Mouse (Mus musculus) macrophage (primary cell): ENCODE data around the gene Ppef1. TPM values are rescaled to one million over a fixed set of nuclear protein-coding genes. Genes with fewer than 3 reads are reported as not detected.

ENCODE experiments used
- H3K27ac ChIP-seq: fragments of 350-480 bp; formaldehyde crosslinking; 2 replicates; pipeline ENCODE4 v1.9.0; 2021
- H3K36me3 ChIP-seq: fragments of 350-480 bp; formaldehyde crosslinking; 2 replicates; pipeline ENCODE4 v1.9.0; 2021; ENCODE audit errors: inconsistent target
- H3K4me3 ChIP-seq: fragments of 350-480 bp; formaldehyde crosslinking; 2 replicates; pipeline ENCODE4 v1.9.0; 2021; ENCODE audit errors: inconsistent target
- H3K79me2 ChIP-seq: fragments of 350-480 bp; formaldehyde crosslinking; 2 replicates; pipeline ENCODE4 v1.9.0; 2021; ENCODE audit errors: inconsistent target
- whole genome bisulfite sequencing: methylation state at CpG from one replicate; pipeline ENCODE4 v1.1.7; 2026; ENCODE audit warnings: inconsistent platforms; ENCODE audit not compliant: missing documents; 5-methylcytosine and 5-hydroxymethylcytosine counted together
- polyA plus RNA-seq: library from polyadenylated mRNA; stranded (reverse); fragments of 250-400 nt; gene quantifications from 3 replicates; pipeline ENCODE4 v1.2.4, GENCODE M21; 2018; ENCODE audit warnings: inconsistent platforms

The Ppef1 gene
- polyA plus RNA-seq, 1 experiment from 2014 or later, result not detected

DNA sequence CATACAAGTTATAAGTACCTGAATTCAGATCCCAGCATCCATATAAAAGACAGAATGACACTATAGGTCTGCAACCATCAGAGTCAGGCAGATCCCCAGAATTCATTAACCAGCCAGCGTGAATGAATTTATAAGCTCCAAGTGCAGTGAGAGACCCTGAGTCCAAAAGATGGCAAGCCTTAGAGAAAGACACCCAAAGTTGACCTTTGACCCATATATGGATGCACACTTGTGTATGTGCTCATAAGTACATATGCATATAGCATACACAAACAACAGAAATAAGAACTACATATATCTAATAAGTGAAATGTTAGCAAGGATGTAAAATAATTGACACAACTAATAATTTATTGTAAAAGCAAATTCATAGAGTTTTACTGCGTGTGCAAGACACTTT, 125.1 kb downstream of the Ppef1 start:
- Histone ChIP-seq H3K36me3 (no peaks in the 10 kb centered on the region), H3K4me3 (no peak overlapping the region), H3K27ac (no peak overlapping the region), H3K79me2 (no peaks in the 10 kb centered on the region)
- 92% methylated on average over 2 of the region's 2 CpGs for WGBS

DNA sequence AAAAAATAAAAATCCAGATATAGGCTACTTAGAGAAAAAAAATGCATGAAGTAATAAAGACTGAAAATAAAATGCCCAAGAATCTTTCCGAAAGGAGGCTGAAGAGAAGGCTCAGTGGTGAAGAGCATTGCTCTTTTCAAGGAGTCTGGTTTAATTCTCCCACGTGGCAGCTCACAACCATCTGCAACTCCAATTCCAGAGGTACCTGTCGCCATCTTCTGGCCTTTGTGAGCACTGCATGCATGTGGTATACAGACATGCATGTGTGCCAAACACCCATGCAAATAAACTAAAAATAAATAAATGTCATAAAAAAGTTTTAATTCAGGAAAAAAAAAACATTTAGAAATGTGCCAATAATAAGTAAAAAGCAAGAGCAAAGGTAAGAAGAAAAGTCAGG, 125.7 kb downstream of the Ppef1 start:
- WGBS, result 49% methylated on average over 3 of the region's 3 CpGs
- no peak overlapping the region for H3K4me3 ChIP-seq
- H3K36me3 ChIP-seq, result no peaks in the 10 kb centered on the region
- H3K27ac ChIP-seq, result no peak overlapping the region
- H3K79me2 ChIP-seq, result no peaks in the 10 kb centered on the region

DNA sequence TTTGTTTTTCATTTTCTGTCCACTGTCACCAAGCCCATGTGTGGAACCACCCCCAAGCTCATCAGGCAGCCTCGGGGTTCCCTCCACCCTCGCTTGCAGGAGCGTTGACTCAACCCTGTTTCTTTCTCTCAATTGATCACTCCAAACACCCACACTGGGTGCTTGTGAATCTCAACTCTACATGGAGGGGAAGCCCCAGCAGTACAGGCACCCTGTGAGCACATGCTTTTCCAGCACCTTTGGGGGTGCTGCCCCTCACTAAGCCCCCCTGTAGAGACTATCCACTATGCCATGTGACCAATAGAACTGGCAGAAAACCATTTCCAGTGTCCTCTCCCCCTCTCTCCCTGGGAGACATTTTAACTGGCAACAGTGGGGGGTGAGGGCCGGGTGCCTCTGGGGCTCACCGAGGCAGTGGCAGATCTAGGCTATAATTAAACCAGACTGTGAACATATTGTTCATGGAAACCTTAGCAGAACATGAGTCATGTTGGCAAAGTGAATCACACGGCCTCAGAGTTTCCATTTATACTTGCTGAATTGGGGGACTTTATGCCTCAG, 131.5 kb downstream of the Ppef1 start:
- Histone ChIP-seq H3K79me2 (no peaks in the 10 kb centered on the region), H3K4me3 (no peak overlapping the region), H3K36me3 (no peaks in the 10 kb centered on the region), H3K27ac (no peak overlapping the region)
- 40% methylated on average over 6 of the region's 6 CpGs for WGBS

DNA sequence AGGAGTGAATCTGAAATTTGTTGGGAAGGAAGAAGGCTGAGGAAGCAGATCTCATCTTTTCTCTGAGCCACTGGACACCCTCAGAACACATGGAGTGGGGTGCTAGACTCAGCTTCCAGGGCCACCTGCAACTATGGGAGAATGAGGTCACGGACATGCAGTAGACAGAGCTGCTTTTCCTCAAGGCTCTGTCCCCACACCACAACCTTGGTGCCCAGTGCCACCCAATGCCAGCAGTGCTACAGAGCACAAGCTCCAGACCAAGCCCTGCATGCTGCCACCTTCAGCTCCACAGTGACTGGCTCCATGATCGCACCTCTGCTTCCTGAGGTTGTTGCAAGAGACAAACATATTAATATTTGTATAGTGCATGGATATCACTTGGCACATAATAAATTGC, 132.2 kb downstream of the Ppef1 start:
- Histone ChIP-seq H3K4me3 (no peak overlapping the region), H3K36me3 (no peaks in the 10 kb centered on the region), H3K27ac (no peak overlapping the region), H3K79me2 (no peaks in the 10 kb centered on the region)
- WGBS, result 75% methylated on average over 2 of the region's 2 CpGs

DNA sequence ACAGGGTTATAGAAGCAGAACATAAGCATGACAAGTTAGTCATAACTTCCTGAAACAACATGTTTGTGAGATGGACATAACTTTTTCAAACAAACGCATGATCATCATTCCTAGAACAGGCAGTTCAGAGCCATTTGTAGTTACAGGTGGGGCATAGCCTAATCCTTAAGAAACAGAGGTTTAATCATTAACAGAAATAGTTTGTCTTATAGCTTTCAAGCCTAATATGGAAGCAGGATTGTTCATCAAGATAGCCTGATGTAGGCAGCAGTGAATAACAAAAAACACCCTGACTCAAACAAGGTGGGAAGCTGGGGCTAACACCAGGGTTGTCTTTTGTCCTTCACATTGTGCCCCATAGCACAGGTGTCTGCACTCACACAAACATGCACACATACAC, 132.8 kb downstream of the Ppef1 start:
- Histone ChIP-seq H3K27ac (no peak overlapping the region), H3K4me3 (no peak overlapping the region)
- WGBS, result 81% methylated on average over 1 of the region's 1 CpGs

DNA sequence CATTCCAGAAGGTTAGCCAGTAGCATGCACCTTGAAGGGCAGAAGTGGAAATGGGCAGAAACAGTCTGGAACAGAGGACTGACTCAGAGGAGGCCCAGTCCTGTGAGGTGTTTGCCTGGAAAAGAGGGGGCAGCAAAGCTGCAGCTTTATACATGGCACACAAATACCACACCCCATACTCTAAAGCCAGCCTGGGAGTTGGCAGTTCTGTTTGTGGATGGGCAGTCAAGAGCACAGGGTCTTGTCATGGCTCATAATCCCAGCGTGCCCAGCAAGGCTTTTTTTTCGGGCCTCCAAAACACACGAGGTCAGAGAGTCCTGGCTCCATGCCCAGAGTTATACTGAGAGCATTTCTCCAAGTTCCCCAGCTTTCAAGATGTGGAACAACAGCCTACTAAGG, 134.5 kb downstream of the Ppef1 start:
- no peak overlapping the region for H3K4me3 ChIP-seq
- no peaks in the 10 kb centered on the region for H3K79me2 ChIP-seq
- no peak overlapping the region for H3K27ac ChIP-seq
- 21% methylated on average over 3 of the region's 3 CpGs for WGBS
- no peaks in the 10 kb centered on the region for H3K36me3 ChIP-seq

More for the DNA sequence above, 132.8 kb downstream of the Ppef1 start:
- no peaks in the 10 kb centered on the region for H3K79me2 ChIP-seq
- no peaks in the 10 kb centered on the region for H3K36me3 ChIP-seq

DNA sequence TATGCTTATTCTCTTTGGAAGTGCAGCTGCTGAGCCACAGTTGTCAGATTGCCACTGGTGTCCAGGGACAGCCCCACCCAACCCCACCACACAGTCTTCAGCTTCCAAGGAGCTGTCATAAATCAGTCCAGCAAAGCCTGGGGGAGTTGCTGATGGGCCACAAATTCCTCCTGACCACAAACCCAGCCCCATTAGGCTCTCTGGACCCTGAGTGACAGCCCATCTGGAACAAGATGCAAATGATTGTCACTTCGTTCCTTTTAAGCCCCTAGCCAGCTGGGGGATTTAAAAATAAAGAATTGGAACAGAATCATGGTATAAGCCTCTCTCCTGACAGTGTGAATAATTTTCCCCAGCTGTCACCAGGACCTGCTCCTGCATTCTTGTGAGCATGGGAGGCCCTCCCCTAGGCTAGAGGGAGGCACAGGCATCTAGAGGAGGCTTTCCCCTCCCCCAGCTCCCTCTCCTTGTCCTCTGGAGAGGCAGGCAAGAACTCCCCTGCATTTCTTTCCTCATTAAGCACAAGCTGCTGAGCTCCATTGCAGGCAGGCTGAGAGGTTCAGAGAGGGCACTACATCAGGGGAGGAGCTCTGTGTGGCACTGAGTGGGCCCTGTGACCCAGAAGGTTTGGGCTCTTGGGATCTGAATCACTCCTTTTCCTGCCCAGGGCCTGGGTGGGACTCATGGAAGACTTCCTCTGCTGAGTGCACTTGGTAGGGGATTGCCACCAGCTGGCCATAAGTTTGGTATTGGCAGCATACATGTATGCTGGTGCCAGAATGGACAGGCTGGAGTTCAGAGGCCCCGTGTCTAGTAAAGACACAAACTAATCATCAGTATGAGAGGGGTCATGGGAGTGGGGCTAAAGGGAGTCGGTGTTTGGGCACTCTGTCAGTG, 136.8 kb downstream of the Ppef1 start:
- Histone ChIP-seq H3K4me3 (no peak overlapping the region), H3K27ac (no peak overlapping the region), H3K36me3 (no peaks in the 10 kb centered on the region), H3K79me2 (no peaks in the 10 kb centered on the region)
- 78% methylated on average over 3 of the region's 3 CpGs for WGBS

DNA sequence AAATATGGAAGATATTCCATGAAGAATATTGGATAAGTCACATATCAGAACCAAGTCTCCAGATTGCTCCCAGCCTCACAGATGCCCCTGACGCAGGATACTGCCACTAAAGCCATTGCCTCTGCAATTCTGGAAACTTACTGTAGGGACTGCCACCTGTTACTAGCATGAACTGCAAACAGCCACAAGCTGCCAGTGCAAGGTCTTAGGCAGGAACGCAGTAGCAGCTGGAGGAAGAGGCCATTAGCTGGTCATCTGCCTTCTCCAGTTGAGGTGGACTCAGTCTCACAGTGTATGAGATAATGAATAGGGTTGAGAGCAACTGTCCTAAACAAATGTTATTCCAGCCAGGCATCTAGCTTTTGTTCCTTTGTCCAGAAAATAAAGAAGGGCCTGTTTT, 137.5 kb downstream of the Ppef1 start:
- WGBS, result 88% methylated on average over 2 of the region's 2 CpGs
- Histone ChIP-seq H3K36me3 (no peaks in the 10 kb centered on the region), H3K4me3 (no peak overlapping the region), H3K27ac (no peak overlapping the region), H3K79me2 (no peaks in the 10 kb centered on the region)

DNA sequence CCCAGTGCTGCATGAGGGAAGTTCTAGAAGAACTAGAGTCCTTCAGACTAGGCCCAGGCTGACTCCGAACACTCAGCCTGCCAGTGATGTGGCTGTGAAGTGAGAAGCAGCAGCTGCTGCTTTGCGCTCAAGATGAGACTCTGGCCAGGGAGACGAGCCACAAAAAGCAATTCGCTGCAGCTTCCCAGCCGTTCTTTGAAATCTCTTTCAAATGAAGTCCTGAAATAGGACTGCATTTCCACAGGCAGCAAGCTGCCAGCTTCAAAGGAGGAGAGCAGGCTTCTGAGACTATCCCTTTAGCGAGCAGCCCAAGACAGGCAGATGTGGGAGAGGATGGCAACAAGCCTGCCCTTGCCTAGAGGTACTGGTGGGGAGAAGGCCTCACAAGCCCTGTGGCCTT, 142.6 kb downstream of the Ppef1 start:
- WGBS, result 98% methylated on average over 6 of the region's 6 CpGs

DNA sequence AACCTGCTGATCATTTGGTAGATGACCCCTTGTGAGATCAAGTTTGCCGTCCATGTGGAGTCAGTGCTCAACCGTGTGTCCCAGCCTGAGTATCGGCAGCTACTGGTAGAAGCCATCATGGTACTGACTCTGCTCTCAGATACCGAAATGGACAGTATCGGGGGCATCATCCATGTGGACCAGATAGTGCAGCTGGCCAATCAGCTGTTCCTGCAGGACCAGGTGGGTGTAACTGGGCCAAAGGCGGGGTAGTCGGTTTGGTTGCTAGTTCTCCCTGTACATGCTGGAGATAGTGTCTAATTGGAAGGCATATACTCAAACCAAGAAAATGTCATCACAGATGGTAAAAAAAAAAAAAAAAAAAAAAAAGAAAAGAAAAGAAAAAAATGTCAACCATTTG, 145.4 kb downstream of the Ppef1 start:
- 99% methylated on average over 7 of the region's 7 CpGs for WGBS
- no peak overlapping the region for H3K4me3 ChIP-seq
- no peaks in the 10 kb centered on the region for H3K36me3 ChIP-seq
- no peak overlapping the region for H3K27ac ChIP-seq
- no peaks in the 10 kb centered on the region for H3K79me2 ChIP-seq

More for the DNA sequence above, 142.6 kb downstream of the Ppef1 start:
- Histone ChIP-seq H3K4me3 (no peak overlapping the region), H3K27ac (no peak overlapping the region), H3K79me2 (no peaks in the 10 kb centered on the region), H3K36me3 (no peaks in the 10 kb centered on the region)

DNA sequence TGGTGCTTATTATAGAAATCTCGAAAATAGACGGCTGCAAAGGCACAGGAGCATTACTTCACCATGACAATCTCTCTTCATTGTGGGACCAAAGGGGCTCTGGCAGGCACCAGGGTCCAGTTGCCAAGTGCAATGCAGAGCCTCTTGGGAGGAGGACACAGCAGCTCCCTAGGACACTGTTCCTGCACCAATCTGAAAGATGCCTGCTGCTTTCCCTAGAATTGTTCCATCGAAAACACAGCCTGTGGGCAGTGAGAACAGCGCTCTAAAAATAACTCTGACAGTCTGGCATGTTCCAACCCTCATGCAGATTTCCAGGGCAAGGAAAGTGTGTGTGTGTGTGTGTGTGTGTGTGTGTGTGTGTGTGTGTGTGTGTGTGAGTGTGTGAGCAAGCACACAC, 147.0 kb downstream of the Ppef1 start:
- Histone ChIP-seq H3K36me3 (no peaks in the 10 kb centered on the region), H3K79me2 (no peaks in the 10 kb centered on the region), H3K4me3 (no peak overlapping the region), H3K27ac (no peak overlapping the region)
- 83% methylated on average over 4 of the region's 4 CpGs for WGBS

DNA sequence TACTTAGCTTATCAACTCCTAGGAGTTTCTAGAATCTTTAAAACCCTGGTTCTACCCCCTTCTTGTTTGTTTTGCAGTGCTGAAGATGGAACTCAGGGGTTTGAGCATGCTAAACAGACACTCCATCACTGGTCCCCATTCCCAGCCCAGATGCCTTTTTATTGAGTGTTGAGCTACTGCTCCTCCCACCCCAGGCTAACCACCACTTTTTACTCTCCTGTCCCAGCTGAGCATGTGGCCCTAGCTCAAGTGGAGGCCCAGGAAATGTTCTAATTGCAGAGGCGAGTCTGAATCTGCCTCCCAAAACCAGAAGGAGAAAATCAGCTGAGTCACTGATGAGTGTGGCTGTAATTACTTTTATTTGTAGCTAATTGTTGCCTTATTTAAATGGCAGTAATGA, 150.5 kb downstream of the Ppef1 start:
- 0 out of 2 replicates have a peak, but pooled peaks cover 5% of the 10 kb centered on the region for H3K36me3 ChIP-seq
- no peaks in the 10 kb centered on the region for H3K79me2 ChIP-seq
- H3K4me3 ChIP-seq, result no peak overlapping the region
- H3K27ac ChIP-seq, result no peak overlapping the region
- WGBS, result 67% methylated on average over 1 of the region's 1 CpGs

DNA sequence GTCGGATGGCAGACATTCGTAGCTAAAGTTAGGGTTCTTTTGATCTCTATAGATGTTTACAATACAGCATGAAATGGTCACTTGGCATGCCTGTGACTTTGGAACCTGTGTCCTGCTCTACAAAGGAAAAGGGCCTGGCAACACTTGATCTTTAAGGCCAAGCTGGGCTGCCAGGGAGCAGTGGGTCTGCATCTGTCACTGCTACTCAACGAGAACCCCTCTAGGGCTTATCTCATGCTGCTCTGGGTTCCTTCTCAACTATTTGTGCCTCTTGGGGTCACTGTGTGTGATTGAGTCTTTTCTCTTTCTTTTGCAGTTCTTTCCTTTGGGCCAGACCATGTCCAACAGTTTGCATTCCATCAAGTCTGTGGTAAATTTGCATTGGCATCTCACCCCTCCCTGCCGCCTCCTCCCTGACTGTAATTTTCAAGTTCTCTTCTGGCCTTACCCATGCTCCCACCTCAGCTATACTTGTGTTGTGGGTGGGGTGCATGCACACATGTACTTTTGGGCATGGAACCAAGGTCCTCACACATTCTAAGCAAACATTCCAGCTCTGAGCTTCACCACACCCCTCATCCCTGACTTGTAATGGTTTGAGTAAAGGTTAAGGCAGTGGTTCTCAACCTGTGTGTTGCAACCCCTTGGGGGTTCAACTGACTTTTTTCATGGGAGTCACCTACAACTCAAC, 151.3 kb downstream of the Ppef1 start:
- 92% methylated on average over 4 of the region's 4 CpGs for WGBS
- Histone ChIP-seq H3K27ac (no peak overlapping the region), H3K36me3 (0 out of 2 replicates have a peak, but pooled peaks cover 5% of the 10 kb centered on the region), H3K79me2 (no peaks in the 10 kb centered on the region), H3K4me3 (no peak overlapping the region)

DNA sequence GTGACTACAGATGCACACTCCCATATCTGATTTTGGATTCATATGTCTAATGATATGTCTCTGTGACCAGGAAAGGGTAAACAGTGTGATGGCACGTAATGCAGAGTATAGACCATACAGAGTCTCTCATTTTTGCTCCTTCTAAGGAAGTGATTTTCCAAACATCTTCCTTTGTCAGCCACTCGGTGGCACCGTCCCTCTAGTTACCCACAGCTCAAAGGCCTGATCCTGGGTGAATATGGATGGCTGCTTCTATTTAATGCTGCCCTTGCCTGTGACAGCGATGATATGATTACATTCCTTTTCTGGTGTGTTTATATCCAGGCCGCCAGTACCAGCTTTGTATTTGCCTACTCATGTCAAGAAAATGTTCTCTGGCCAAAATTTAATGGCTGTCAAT, 152.0 kb downstream of the Ppef1 start:
- no peak overlapping the region for H3K4me3 ChIP-seq
- H3K36me3 ChIP-seq, result 0 out of 2 replicates have a peak, but pooled peaks cover 5% of the 10 kb centered on the region
- no peak overlapping the region for H3K27ac ChIP-seq
- WGBS, result 96% methylated on average over 5 of the region's 5 CpGs
- H3K79me2 ChIP-seq, result no peaks in the 10 kb centered on the region
